Mouse (Mus musculus): ENCODE measurements around the gene Unc5c.

Gene Unc5c

DNA sequence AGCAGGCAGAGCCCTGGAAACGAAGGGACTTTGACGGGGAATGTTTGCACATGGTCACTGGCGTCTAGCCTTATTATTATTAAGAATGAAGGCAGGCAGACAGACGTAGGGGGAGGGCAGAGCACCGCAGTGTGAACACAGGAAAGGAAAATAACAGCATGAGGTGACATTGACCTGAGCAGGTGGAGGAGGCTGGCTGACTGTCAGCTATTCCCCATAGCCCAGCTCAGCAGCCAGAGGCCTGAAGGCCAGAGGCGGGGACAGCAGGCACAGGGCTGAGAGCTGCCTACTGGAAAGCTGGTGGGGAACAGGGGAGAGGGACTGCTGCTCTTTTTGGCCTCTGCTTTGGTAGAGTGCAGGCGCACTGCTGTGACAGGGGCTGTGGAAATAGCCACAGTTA lies 345.9 kb downstream of the Unc5c start:
- DNase-seq (ENCODE audit: low read depth, low spot score): no peak

DNA sequence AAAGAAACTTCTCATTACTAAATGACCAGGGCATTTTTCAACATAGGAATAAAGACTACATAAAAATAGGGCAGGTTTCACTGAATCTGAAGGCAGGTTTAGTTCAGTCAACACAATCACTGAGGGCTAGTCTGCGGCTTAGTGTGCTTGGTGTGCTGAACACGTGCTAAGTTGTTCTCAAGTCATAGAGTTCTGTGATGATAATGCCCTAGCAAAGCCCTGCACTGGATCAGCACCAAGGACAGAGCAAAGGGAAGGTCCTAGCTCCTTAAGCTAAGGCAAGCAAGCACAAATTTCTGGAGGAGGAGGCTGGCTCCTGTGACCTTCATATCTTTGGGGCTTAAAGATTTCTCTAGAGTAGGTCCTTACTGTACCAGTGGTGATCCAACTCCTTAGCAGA lies 346.3 kb downstream of the Unc5c start:
- DNase-seq (ENCODE audit: low read depth, low spot score): peak; percentile 64

DNA sequence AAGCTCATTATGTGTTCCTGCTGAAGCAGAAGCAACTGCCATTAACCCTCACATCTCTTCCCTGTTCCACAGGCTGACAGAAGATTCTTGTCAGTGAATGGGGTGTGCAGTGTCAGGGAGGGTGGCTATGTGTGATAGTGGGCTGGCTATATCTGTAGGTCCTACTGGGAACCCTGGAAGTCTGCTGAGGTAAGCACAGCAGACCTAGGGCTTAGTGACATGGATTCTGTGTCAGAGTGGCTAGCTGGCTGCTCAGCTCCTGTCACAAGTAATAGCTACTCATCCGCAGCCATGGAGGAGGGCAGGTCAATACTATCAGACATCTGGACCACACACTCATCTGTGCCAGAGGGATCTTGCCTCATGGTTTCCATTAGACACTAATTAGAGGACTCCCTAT lies 349.8 kb downstream of the Unc5c start:
- DNase-seq (ENCODE audit: low read depth, low spot score): no peak

DNA sequence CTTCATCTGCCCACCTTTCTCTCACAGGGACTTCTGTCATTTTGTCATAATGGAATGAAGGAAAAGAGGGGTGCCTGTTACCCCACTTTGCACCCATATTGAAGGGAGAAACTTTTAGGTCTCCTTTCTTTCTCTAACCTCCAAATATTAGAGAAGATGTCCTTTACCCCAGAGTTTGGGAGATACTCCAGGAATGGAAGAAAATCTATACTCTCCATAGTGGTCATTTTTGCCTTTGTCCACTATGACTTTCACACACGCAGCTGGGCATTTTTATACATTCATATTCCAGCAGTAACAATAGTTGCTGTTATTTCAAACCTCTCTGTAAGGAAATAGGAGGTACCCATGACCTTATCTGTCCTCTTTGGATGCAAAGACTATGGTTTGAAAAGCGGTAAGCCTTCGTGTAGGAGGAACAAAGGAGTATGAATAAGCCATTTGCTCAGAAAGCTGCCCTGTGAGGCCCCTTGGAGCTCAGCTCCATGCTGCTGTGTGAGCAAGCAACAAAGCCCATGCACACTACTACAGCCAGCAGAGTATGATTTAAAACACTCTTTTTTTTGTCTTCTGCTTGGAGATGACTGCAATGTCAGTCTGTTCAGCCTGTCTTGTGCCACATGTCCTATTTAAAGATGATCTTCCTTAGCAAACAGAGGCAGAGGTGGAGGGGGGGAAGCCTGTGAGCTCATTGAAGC lies 353.7 kb downstream of the Unc5c start:
- no peak for DNase-seq (ENCODE audit: low read depth, low spot score)

DNA sequence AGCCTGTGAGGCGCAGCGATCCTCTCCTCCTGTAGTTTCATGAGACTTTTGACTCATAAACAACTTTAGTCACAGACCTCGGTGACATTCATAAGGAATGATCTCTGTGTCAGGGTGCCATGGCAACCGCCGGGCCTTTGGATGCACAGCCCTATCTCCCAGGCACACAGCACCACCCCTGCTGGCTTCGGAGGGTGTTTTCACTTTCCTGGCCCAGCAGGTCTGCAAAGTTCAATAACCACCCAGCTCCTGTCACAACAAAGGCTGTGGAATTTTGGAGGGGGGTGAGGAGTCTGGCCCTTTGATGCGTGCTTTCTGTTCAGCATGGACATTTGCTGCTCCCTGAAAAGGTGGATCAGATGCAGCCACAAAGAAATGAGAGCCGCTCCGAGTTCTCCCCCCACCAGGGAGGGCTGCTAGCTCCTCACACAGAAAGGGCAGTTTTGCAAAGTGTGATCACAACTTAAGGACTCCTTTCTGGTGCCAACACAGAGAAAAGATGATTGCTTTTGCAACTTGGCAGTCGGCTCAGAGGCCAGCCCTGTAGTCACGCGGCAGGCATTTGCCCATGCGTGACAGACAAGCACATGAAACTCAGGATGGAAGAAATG lies 354.4 kb downstream of the Unc5c start:
- DNase-seq (ENCODE audit: low read depth, low spot score): peak; percentile 48

DNA sequence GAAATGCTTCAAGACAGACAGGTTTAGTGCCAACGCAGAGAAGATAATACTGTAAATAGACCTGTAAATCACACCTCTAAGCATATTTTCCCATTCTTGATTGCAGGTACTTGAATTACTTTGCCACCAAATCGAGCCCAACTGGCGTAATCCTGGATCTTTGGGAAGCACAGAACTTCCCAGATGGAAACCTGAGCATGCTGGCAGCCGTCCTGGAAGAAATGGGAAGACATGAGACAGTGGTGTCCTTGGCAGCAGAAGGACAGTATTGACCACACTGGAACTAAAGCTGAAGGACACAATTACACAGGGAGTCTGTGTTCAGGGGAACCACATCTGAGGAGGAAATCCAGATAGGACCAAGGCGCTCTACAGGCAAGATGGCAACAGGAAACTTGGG lies 363.3 kb downstream of the Unc5c start:
- no peak for DNase-seq (ENCODE audit: low read depth, low spot score)

DNA sequence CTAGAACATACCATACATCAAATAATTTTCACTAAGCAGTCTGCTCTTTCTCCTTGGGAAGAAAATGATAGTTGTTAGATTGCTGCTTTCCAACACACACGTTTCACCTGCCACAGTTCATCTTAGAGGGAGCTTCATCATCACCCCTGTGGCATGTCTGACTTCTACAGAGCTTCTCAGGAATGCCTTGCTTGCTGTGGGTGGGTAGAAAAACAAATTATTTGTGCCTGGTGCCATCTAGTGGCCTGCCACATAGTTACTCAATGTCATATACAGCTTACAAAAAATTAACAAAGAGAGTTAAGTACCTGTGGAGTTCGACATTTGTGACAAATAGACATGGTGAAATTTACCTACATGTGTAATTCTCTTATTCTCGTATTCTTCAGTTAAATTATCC lies 366.1 kb downstream of the Unc5c start:
- DNase-seq (ENCODE audit: low read depth, low spot score): no peak

DNA sequence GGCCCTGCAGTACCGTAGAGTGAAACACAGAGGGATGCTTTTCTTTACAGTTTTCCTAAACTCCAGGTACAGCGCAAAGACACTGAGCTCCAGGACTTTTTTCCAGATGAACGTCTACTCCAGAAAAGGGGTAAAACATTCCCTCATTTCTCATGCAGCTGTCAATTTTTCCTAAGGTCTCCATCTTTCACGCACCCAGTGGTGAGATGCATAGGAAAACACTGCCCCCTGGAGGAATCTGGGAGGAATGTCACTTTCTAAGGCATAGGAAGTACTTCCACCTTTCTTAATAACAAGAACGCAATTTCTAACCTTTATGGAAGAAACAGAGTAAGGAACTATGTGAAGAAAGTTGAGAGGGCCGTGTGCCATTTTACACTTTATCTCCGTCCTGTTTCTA lies 373.8 kb downstream of the Unc5c start:
- no peak for DNase-seq (ENCODE audit: low read depth, low spot score)

DNA sequence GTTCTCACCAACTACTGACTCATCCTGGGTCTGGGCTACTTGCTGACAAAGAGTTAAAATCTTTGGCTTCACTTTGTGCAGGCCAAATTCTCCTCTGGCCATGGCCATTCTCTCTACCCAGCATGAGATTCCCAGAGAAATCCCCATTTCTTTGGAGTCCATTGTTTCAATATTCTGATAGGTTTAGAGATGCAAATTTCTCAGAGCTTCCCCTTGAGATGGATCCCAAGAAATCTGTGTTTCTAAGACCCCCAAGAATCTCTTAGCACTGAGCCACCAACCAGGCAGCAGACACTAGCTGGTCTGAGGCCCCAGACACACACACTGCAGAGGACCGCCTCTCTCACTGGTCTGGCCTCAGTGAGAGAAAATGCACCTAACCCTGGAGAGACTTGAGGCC lies 384.2 kb downstream of the Unc5c start:
- no peak for DNase-seq (ENCODE audit: low read depth, low spot score)

DNA sequence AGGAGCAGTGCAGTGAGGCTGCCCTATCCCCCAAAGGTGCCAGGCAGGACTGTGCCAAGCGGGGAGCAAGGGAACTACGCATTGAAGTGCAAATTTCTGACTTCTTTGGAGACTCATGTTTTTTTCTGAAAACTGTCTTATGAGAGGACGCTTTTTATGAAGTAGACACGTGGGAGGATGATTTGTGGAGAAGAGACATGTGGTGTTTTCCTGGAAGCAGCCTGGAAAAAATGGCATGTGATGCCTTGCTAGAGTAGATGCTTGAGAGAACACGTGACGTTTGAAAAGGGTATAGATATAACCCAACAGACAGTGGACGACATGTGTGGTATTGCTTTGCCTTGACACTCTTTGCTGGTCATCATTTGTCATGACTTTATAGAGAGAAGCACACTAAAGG lies 385.1 kb downstream of the Unc5c start:
- DNase-seq (ENCODE audit: low read depth, low spot score): no peak

DNA sequence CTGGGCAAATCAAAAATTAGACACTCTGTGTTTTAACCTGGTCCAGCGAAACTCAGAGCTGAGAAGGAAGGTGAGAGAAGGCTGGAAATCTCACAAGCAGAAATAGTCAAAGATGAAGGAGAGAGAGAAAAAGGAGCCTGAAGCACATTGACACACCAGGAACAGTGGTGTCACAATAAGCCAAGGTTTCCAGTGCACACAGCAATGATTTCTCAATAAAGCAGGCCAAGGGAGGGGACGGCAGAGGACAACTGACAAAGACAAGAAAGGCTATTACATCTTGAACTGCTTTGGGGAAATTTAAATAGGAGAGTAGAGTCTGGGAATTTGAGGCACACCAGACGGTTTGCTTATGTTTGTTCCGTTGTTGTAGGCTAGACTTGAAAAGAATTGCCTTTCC lies 389.3 kb downstream of the Unc5c start:
- no peak for DNase-seq (ENCODE audit: low read depth, low spot score)

DNA sequence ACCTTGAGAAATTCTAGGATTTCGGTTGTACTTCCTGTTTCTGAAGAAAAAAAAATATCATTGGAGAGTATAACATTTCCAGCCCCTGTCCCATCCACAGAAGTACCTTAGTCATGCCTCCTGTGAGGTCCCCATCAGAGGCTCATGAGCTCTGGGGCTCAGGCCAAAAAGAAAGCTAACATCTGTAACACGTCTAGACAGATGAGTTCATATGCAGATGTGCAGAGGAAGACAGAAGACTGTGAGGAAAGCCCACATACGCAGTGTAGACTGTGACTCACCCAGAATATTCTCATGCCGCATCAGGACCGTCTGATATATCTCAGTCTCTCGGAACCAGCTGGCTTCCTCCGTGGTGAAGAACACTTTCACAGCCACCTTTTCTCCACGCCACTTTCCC lies 392.1 kb downstream of the Unc5c start:
- DNase-seq (ENCODE audit: low read depth, low spot score): no peak

DNA sequence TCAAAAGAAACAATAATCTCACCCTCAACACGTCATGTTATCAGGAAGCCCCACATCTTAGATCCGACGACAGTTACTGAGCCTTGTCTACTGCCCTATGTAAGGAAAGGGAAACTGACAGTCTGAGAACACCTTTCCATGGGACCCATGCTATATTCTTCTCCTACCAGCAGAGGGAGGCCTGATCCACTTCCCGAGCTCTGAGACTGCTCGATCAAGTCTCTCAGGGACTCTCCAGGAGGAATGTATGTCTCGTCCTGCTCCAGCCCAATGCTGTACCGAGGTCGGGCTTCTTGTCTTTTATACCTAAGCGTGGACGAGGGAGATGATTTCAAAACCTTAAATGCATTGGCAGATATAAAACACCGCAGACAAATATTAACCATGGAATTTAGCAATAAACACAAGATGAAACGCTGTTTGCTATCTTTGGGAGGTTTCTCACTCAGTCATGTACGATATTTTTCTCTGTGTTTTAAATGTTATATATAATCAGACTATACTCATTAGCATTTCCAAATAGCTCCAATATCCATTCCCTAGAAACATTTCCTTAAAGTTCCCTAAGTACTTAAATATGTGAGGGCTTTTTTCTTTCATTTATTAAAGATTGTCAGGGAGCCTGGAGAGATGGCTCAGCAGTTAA lies 397.9 kb downstream of the Unc5c start:
- peak; percentile 46 for DNase-seq (ENCODE audit: low read depth, low spot score)

DNA sequence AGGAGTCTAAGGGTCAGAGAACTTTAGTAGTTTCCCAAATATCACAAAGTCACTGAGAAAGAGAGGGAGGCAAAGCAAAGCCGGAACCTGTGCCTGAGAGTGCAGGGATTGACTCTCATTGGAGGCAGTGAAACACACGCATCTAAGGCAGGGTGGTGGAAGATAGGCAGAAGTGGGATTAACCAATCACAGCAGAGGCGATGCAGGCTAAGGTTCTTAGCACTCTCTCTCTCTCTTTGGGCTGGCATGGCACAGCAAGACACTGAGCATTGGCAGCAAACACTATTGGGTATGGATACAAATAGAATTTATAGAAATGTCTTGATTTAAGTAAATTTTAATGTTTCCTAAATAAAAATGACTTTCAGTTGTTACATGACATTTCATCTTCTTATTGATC lies 406.8 kb downstream of the Unc5c start:
- no peak for DNase-seq (ENCODE audit: low read depth, low spot score)

DNA sequence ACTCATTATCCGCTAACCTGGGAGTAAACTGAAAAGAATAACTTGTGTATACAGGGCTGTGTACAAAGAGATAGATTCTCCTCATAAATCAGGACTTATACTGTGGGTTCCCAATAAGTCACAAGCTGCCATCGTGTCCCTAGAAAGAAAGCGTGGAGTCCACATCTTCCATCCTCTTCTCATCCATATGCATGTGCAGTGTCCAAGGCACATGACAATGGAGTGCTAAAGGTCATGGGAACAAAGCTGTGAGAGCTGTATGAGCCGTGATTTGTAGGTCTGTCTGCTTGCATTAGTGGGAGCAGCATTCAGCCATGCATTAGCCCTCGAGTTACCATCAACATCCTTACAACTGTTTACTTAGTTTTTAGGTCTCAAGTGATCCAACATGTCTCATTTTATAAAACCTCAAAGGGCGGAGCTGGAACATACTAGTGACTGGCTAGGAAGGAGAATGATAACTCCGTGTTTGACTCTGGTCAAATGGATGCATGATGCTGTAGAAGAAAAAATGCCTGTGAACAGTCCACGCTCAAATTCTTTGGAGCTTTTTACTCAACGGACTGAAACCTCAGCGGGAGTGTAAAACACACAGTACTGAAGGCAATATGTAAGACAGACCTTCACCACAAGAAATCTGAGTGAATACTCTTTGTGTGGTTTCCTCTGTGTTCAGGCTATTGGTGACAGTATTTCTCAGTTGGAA lies 407.5 kb downstream of the Unc5c start:
- peak; percentile 20 for DNase-seq (ENCODE audit: low read depth, low spot score)

DNA sequence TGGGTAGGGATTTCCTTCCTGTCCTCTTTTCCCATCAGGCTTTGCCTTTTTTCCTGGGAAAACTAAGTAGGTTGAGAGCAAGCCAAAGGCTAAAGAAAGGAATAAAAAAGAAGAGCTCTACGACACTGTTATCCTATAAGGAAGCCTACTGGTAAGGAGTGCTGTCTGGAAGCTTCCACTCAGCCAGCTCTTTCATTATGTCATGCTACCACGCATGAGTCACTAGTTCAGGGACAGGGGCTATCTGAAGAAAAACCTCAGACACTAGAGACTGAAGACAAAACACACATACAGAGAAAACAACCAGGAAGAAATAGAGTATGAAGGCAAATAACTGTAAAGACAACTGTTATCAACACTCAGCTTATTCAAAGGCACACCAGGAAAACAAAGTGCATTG lies 417.5 kb downstream of the Unc5c start:
- DNase-seq (ENCODE audit: low read depth, low spot score): no peak

DNA sequence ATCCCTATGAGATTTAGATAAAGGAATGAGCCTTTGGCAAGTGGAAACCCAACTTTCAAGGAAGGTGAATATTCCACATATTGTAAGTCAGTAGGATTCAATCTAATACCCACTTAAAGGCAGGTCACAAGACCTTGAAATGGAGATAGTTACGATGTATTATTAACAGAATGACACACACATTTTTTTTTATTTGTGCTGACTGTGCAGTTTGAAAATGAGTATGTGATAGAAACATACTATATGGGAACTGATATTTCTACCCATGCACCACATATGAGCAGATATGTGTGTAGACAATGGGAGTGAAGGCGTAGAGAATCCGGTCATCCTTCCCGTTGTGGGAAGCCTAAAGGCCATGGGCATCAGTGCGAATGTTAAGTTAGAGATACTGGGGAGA lies 419.2 kb downstream of the Unc5c start:
- no peak for DNase-seq (ENCODE audit: low read depth, low spot score)

Data from embryo, embryonic 11.5 days (tissue).